Mouse (Mus musculus): ENCODE results near the gene Zbtb24. TPM values are rescaled to one million over a fixed set of nuclear protein-coding genes. Genes with fewer than 3 reads are reported as not detected.

Gene Zbtb24
- total and polyA plus RNA-seq, 3 experiments: 6.0 to 7.9 (median 6.9) TPM

DNA sequence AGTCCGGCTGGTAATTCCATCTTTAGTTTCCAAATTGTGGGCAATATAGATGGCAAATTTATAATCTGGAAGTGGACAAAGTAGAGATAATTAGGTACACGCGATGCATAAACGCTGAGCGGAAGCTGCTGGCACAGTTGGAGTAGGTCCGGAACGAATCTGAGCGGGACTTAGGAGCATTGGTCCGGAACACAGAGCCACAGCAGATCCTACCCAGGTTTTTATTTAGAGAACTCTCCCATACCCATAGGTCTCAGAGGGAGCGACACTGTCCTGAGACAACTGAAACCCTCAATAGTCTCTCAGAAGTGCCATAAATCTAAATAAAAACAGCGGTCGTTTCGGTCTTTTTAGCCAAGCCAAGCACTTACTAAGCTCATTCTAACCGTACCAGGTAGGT, 499 bp upstream of the Zbtb24 start:
- DNase-seq: no peak
- Histone ChIP-seq H3K27ac (peak overlapping the region; percentile 90), H3K36me3 (ENCODE audit: control insufficient read depth, insufficient read depth, low read length) (no peaks in the 10 kb centered on the region), H3K9ac (ENCODE audit: low read depth, low read length) (peak overlapping the region; percentile 64), H3K27me3 (ENCODE audit: control insufficient read depth, insufficient read depth, low read length) (no peaks in the 10 kb centered on the region), H3K4me3 (peak overlapping the region; percentile 81), H3K79me2 (replicated peaks; ENCODE audit: control insufficient read depth, insufficient read depth, low read length) (no peaks in the 10 kb centered on the region), H3K4me1 (ENCODE audit: control insufficient read depth, insufficient read depth, low read length) (peaks cover 2% of the 10 kb centered on the region; the same call in 1 of the 2 replicates)
- intact Hi-C loops (cut with DNase I): loop anchor here (1.0 kb wide), 2 partner anchors 28 to 41 kb away; partner anchors contain the start of genes Ppil6 and Smpd2
- TF ChIP-seq CTCF (IDR thresholded peaks at IDR 0.05) (no peak), POLR2A (IDR thresholded peaks at IDR 0.05; ENCODE audit: insufficient read depth, low read depth, low read length) (no peak), EP300 (IDR thresholded peaks at IDR 0.05; ENCODE audit: insufficient read depth, low read depth, low read length) (no peak)
- 7% methylated on average over 14 of the region's 14 CpGs for WGBS

DNA sequence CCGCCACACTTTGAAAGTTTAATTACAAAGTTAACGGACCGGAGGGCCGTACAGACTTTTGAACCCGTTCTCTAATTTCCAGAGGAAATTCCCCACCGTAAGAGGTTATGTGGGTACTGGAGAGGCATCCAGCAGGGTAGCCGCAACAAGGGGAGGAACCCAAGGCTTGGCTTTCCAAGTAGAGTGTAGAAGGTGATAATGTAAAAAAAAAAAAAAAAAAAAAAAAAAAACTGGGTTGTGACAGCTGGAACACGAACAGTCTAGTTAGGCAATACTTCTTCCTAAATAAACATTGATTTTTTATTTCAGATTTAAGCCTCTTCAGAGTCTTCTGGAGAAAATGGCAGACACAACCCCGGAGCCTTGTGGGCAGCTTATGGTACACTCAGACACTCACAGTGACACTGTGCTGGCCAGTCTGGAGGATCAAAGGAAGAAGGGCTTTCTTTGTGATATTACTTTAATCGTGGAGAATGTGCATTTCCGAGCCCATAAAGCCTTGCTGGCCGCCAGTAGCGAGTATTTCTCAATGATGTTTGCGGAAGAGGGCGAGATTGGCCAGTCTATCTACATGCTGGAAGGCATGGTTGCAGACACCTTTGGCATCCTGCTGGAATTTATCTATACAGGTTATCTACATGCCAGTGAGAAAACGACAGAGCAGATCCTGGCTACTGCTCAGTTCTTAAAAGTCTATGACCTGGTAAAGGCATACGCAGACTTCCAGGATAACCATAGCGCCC, 768 bp downstream of the Zbtb24 start:
- Histone ChIP-seq H3K4me3 (peak overlapping the region; percentile 81), H3K36me3 (ENCODE audit: control insufficient read depth, insufficient read depth, low read length) (no peaks in the 10 kb centered on the region), H3K27ac (peak overlapping the region; percentile 90), H3K9ac (ENCODE audit: low read depth, low read length) (peak overlapping the region; percentile 96), H3K27me3 (ENCODE audit: control insufficient read depth, insufficient read depth, low read length) (no peaks in the 10 kb centered on the region), H3K4me1 (ENCODE audit: control insufficient read depth, insufficient read depth, low read length) (peaks cover 2% of the 10 kb centered on the region; the same call in 1 of the 2 replicates), H3K79me2 (replicated peaks; ENCODE audit: control insufficient read depth, insufficient read depth, low read length) (no peaks in the 10 kb centered on the region)
- intact Hi-C loops (cut with DNase I): loop anchor here (1.0 kb wide), 2 partner anchors 26 to 39 kb away; partner anchors contain the start of genes Ppil6 and Smpd2
- WGBS: 51% methylated on average over 18 of the region's 18 CpGs
- no peak for TF ChIP-seq EP300 (IDR thresholded peaks at IDR 0.05; ENCODE audit: insufficient read depth, low read depth, low read length)
- no peak for TF ChIP-seq CTCF (IDR thresholded peaks at IDR 0.05)
- TF ChIP-seq POLR2A (IDR thresholded peaks at IDR 0.05; ENCODE audit: insufficient read depth, low read depth, low read length): no peak
- DNase-seq: no peak

GRCm38 (mm10) chr10:41451656-41452055, 1.5 kb downstream of the Zbtb24 start:
- intact Hi-C loops (cut with DNase I): no loop called here
- H3K36me3 ChIP-seq (ENCODE audit: control insufficient read depth, insufficient read depth, low read length): no peaks in the 10 kb centered on the region
- TF ChIP-seq CTCF (IDR thresholded peaks at IDR 0.05) (no peak), POLR2A (IDR thresholded peaks at IDR 0.05; ENCODE audit: insufficient read depth, low read depth, low read length) (no peak), EP300 (IDR thresholded peaks at IDR 0.05; ENCODE audit: insufficient read depth, low read depth, low read length) (no peak)
- DNase-seq: no peak
- 94% methylated on average over 9 of the region's 9 CpGs for WGBS
- H3K4me1 ChIP-seq (ENCODE audit: control insufficient read depth, insufficient read depth, low read length): peaks cover 2% of the 10 kb centered on the region; the same call in 1 of the 2 replicates
- no peak overlapping the region for H3K4me3 ChIP-seq
- no peak overlapping the region for H3K9ac ChIP-seq (ENCODE audit: low read depth, low read length)
- no peak overlapping the region for H3K27ac ChIP-seq
- no peaks in the 10 kb centered on the region for H3K27me3 ChIP-seq (ENCODE audit: control insufficient read depth, insufficient read depth, low read length)
- H3K79me2 ChIP-seq (replicated peaks; ENCODE audit: control insufficient read depth, insufficient read depth, low read length): no peaks in the 10 kb centered on the region

GRCm38 (mm10) chr10:41452791-41453190, 2.6 kb downstream of the Zbtb24 start:
- Histone ChIP-seq H3K27me3 (ENCODE audit: control insufficient read depth, insufficient read depth, low read length) (no peaks in the 10 kb centered on the region), H3K4me3 (no peak overlapping the region), H3K9ac (ENCODE audit: low read depth, low read length) (no peak overlapping the region), H3K27ac (no peak overlapping the region), H3K36me3 (ENCODE audit: control insufficient read depth, insufficient read depth, low read length) (no peaks in the 10 kb centered on the region), H3K4me1 (ENCODE audit: control insufficient read depth, insufficient read depth, low read length) (peaks cover 2% of the 10 kb centered on the region; the same call in 1 of the 2 replicates), H3K79me2 (replicated peaks; ENCODE audit: control insufficient read depth, insufficient read depth, low read length) (no peaks in the 10 kb centered on the region)
- intact Hi-C loops (cut with DNase I): no loop called here
- TF ChIP-seq CTCF (IDR thresholded peaks at IDR 0.05): no peak
- TF ChIP-seq EP300 (IDR thresholded peaks at IDR 0.05; ENCODE audit: insufficient read depth, low read depth, low read length): no peak
- no peak for TF ChIP-seq POLR2A (IDR thresholded peaks at IDR 0.05; ENCODE audit: insufficient read depth, low read depth, low read length)
- 82% methylated on average over 3 of the region's 3 CpGs for WGBS
- DNase-seq: no peak

DNA sequence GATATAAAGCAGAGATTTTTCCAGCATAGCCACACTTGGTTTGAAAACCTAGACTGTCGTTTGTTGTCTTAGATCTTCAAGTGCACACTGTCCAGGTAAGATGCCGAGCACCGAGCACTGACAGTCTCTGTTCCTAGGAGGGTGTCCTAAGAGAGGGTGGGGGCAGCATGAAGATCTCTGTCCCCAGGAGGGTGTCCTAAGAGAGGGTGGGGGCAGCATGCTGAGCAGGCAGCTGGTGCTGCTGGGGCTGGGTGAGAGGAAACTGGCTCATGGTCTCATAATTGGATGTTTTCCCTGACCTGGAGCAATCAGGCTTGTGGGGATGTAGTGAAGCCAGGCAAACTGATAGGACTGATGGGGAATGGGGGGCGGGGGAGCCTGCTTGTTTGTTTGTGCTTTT, 9.8 kb downstream of the Zbtb24 start:
- intact Hi-C loops (cut with DNase I): no loop called here
- no peaks in the 10 kb centered on the region for H3K36me3 ChIP-seq (ENCODE audit: control insufficient read depth, insufficient read depth, low read length)
- no peak for DNase-seq
- no peak for TF ChIP-seq CTCF (IDR thresholded peaks at IDR 0.05)
- TF ChIP-seq EP300 (IDR thresholded peaks at IDR 0.05; ENCODE audit: insufficient read depth, low read depth, low read length): no peak
- TF ChIP-seq POLR2A (IDR thresholded peaks at IDR 0.05; ENCODE audit: insufficient read depth, low read depth, low read length): no peak
- H3K4me1 ChIP-seq (ENCODE audit: control insufficient read depth, insufficient read depth, low read length): no peaks in the 10 kb centered on the region; the same call in none of the 2 replicates
- H3K27me3 ChIP-seq (ENCODE audit: control insufficient read depth, insufficient read depth, low read length): no peaks in the 10 kb centered on the region
- 71% methylated on average over 4 of the region's 4 CpGs for WGBS
- H3K9ac ChIP-seq (ENCODE audit: low read depth, low read length): no peak overlapping the region
- no peak overlapping the region for H3K4me3 ChIP-seq
- H3K27ac ChIP-seq: no peak overlapping the region
- H3K79me2 ChIP-seq (replicated peaks; ENCODE audit: control insufficient read depth, insufficient read depth, low read length): no peaks in the 10 kb centered on the region

DNA sequence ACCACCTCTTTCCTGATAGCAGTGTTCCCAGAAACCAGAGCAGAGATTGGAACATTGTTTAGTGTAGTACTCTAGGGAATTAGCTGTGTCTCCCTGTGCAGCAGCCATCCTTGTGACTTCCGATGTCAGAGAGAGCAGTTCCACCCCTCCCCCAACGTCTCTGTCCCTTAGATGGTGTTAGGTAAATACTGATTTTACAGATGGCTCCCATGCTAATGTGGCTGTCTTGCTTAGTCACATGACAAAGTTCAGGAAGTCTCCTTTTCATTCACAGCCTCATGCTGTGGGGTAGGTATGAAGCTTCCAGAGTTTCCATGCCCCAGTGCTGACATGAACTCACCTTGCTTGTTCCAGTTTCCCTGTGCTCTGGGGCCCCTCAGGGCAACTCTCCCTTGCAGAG, 10.3 kb downstream of the Zbtb24 start:
- H3K9ac ChIP-seq (ENCODE audit: low read depth, low read length): no peak overlapping the region
- DNase-seq: no peak

More for the DNA sequence above, 10.3 kb downstream of the Zbtb24 start:
- TF ChIP-seq CTCF (IDR thresholded peaks at IDR 0.05) (no peak), EP300 (IDR thresholded peaks at IDR 0.05; ENCODE audit: insufficient read depth, low read depth, low read length) (no peak), POLR2A (IDR thresholded peaks at IDR 0.05; ENCODE audit: insufficient read depth, low read depth, low read length) (0 out of 2 replicates have a peak, but pooled peaks have one; percentile 18)
- intact Hi-C loops (cut with DNase I): no loop called here
- Histone ChIP-seq H3K79me2 (replicated peaks; ENCODE audit: control insufficient read depth, insufficient read depth, low read length) (no peaks in the 10 kb centered on the region), H3K27ac (no peak overlapping the region), H3K27me3 (ENCODE audit: control insufficient read depth, insufficient read depth, low read length) (no peaks in the 10 kb centered on the region), H3K4me1 (ENCODE audit: control insufficient read depth, insufficient read depth, low read length) (no peaks in the 10 kb centered on the region; the same call in none of the 2 replicates), H3K36me3 (ENCODE audit: control insufficient read depth, insufficient read depth, low read length) (no peaks in the 10 kb centered on the region), H3K4me3 (no peak overlapping the region)
- 16% methylated on average over 2 of the region's 2 CpGs for WGBS
